Mouse (Mus musculus) left cerebral cortex, adult 8-10 months (tissue): ENCODE results near the gene Rad9a. TPM values are rescaled to one million over a fixed set of nuclear protein-coding genes. Genes with fewer than 3 reads are reported as not detected.

Experiments
- DNase-seq, 2 experiments: peaks; one replicate each; pipeline ENCODE4 v3.0.0; 2022; ENCODE audit warnings: low spot score in 2 of 2
- total RNA-seq, 4 experiments: library from RNA; stranded (reverse); gene quantifications; 2 replicates each; pipeline ENCODE4 v1.2.4; 2022

Gene Rad9a
- total RNA-seq, 4 experiments from 2014 or later = 9.9 to 12.1 (median 11.0) TPM

DNA sequence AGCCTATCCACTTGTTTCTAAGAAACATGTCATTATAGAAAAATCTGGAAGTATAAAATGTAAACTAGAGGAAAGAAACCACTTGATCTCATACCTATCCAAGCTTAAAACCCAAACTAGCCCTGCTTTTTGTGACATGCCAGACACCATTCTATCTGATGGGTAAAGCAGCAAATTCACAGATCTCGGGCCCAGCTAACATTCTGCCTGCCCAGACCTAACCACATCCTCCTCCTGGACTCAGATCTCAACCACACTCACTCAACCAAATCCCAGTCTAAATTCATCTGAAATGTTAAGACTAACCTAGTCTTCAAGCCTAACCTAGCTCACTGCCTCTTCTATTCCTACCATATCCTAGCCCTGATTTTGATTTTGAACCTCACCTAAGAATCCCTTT lies 17.3 kb upstream of the Rad9a start:
- no peak for DNase-seq

- DNase-seq = no peak
Measured at GRCm38 (mm10) chr19:4218293-4218692, 16.8 kb upstream of the Rad9a start.

- no peak for DNase-seq
Measured at GRCm38 (mm10) chr19:4217855-4218254, 16.4 kb upstream of the Rad9a start.

DNA sequence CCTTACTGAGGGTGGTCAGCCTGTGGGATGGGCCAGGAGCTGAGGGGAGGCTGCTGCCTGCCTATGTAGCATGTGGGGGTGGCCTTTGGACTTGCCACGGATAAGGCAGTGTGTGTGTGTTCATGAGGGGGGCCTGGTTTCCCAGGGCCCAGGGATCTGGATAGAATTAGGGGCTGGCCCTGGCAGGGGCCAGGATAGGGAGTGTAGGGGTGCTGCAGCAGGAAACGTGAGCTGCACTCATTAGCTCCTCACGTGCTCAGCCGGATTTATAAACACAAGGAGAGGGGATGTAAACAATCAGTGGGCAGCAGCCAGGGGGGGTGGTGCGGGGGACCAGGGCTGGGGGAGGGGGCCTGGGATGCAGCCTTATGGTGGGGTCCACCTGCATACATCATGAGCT lies 15.7 kb upstream of the Rad9a start:
- DNase-seq = no peak

DNA sequence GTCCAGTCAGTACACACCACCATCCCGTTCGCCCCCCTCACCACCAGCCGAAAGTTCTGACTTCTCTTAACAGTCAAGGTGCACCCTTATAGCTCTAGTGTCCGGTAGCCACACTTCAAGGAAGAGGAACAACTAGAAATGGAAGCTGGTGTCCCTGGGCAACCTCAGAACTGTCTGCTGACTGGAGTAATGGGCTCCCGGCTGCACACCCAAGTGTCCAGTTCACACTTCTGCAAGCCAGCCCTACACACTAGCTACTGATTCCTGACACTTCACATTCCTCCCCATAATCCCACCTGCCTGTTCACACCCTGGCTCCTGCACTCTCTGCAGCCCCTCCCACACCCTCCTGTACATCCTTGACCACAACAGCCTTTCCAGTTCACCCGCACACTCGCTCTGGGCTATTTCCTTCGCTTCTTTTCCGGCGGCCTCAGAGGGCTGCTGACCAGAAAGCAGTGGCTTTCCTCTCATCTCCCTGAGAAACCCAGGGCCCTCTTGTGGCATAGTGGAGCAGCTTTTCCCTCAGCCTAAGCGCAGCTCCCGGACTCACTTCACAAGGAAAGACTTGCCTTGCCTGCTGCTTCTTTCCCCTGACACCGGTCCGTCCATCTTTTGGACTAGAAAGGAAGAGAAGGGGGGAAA lies 14.7 kb upstream of the Rad9a start:
- DNase-seq = no peak

DNA sequence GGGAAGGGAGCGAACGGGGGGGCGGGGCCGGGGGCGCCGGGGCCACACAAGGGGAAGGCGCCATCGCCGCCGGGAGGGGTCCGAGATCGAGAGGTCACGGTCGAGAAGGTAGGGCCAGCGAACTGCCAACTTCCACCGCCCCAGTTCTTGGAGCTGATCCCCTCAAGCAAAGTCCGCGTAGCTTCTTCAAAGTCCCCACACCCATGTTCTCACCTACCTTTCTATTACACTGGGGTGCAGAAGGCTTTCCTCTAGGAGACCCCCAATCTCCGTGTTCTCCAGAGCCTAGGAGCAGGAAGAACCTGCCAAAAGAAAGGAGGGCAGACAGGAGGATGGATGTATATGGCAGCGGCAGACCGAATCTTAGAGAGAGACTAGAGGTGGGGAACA lies 14.0 kb upstream of the Rad9a start:
- no peak for DNase-seq

DNA sequence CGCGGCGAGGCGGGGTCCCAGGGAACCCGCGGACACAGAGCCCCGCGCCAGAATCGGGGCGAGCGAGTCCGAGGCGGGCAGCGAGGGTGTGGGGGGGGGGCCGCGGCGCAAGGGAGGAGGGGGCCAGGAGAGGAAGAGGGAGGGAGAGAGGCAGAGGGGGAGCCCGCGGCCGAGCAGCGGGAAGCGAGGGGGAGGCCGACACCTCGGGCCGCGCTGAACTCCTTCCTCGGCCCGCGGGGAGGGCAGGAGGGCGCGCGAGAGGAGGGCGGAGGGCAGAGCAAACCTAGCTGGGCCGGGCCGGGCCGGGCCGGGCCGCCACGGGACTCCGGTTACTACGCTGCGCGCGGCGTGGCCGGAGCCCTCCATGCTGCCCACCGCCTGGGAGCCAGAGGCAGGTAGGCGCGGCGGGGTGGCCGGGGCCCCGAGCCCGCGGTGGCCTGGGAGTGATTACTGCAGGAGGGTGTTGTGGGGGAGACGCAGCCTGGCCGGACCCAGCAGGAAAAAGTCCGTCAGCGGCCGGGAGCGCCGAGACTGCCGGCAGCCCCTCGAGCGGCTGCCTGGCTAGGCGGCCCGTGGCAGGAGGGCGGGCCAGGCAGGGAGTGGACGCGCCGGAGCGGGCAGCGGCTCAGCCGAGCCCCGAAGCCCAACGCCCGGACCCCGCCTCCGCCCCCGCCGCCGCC lies 13.4 kb upstream of the Rad9a start:
- no peak for DNase-seq

DNA sequence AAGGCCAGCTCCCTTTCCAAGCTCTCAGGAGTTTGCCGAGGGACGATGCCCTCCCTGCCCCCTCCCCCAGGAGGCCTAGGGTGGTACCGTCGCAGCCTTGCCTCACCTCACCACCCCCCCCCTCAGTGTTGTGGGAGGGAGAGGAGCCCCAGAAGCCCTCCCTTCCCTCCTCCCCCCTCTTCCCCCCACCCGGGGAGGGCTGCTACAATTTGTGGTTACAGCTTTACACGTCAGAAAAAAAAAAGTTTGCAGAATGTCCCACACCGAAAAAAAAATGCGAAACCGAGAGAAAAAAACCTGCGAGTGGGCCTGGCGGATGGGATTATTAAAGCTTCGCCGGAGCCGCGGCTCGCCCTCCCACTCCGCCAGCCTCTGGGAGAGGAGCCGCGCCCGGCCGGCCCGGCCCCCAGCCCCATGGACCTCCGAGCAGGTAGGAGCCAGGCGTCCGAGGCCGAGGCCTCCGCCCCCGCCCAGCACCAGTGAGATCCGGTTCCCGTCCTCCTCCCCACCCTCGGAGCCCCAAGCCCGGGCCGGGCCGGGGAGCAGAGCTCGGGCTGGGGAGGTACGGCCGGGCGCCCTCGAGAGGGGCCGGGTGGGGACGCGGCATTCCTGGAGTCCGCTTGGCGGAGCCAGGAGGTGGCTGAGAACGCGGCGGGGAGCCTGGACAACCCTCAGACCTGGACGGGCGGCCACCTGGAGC lies 12.8 kb upstream of the Rad9a start, which contains the start of the genes Clcf1 and AC109138.7:
Gene Clcf1 (plus strand): TSS at position 168 of the 700 bp plus-strand sequence.
Gene AC109138.7 (plus strand): TSS at position 287 of the 700 bp plus-strand sequence.
- DNase-seq = no peak

DNA sequence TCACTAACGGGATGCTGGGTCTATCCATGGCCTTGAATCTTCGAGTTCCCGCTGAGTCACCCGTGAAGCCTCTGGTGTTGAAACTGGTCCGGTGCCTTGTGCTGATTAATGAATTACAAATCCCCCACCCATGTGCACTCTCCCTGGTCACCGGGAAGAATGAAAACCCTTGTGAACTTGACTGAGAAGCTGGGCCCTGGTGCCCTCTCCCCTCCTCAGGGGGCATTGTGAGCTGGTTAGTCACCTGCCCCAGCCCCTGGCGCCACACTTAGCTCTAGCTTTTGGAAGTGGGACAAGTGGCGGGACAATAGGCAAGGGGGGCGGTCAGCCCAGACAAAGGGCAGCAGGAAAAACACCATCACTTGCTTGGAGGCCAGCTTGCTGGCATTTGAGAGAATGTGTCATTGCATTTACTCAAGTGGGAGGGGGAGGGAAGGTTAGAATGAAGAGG lies 12.1 kb upstream of the Rad9a start:
- no peak for DNase-seq

GRCm38 (mm10) chr19:4211891-4212588 lies 10.6 kb upstream of the Rad9a start:
- no peak for DNase-seq

- DNase-seq = no peak
Measured at GRCm38 (mm10) chr19:4208563-4208962, 7.1 kb upstream of the Rad9a start.

- no peak for DNase-seq
Measured at GRCm38 (mm10) chr19:4206971-4207370, 5.5 kb upstream of the Rad9a start.

GRCm38 (mm10) chr19:4204889-4205288 lies 3.4 kb upstream of the Rad9a start:
- no peak for DNase-seq

- DNase-seq = no peak
Measured at GRCm38 (mm10) chr19:4203604-4204326, 2.3 kb upstream of the Rad9a start.

GRCm38 (mm10) chr19:4203148-4203547 lies 1.7 kb upstream of the Rad9a start:
- DNase-seq = no peak

GRCm38 (mm10) chr19:4202149-4202548 lies 687 bp upstream of the Rad9a start:
- no peak for DNase-seq

DNA sequence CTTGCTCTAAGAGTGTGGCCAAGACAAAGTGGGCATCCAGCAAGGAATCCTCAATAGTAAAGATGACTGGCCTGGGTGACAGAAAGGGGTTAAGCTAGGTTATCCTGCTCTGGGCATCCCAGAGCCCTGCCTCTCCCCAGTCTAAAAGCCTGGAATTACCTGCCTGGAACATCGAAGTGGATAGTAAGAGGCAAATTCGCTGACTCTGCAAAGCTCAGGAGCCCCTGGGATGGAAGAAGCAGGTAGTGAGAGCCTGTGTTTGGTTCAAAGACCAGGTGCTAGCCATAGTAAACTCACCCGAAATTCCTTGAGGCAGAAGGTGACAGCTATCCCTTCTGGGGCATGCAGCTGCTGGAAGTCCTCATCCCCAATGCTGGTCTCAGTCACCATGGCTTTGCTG lies 4.3 kb downstream of the Rad9a start:
- DNase-seq = no peak

GRCm38 (mm10) chr19:4196548-4196947 lies 4.9 kb downstream of the Rad9a start:
- no peak for DNase-seq

DNA sequence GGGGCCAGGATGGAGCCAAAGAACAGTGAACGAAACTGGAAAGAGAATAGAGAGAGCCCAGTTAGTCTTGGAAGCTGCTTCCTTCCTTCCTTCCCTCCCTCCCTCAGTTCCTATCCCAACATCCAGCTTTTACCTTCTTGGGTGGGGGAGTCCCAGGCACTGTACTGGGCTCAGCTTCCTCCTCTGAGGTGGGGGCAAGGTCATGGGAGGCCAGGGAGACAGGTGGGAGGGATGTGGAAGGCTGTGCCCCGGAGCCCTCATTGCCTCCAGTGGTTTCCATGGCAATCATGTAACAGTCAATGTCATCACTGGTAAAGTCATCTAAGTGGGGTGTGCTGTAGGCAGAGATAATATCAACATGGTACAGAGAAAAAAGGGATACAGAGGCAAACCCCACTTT lies 5.4 kb downstream of the Rad9a start:
- no peak for DNase-seq

DNA sequence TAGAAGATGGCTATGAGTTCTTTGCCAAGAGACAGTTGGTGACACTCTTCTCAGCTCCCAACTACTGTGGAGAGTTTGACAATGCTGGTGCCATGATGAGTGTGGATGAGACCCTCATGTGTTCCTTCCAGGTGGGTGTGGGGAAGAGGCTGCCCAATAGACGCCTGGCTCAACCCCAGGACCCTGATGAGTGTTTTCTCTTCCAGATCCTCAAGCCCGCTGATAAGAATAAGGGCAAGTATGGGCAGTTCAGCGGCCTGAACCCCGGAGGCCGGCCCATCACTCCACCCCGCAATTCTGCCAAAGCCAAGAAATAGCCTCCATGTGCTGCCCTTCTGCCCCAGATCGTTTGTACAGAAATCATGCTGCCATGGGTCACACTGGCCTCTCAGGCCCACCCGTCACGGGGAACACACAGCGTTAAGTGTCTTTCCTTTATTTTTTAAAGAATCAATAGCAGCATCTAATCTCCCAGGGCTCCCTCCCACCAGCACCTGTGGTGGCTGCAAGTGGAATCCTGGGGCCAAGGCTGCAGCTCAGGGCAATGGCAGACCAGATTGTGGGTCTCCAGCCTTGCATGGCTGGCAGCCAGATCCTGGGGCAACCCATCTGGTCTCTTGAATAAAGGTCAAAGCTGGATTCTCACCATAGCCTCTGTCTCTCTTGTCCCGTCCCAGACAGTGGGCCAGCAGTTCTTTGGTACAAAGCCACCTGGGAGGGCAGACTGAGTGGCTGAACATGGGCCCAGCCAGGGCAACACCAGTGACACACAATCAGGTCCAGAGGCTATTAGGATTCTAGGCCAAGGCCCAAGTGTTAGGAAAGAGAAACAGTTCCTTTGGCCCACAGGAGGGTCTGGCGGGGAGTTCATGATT lies 6.4 kb downstream of the Rad9a start:
- DNase-seq = no peak
